Mouse (Mus musculus) erythroid progenitor cell, adult 5-6 weeks (primary cell): ENCODE measurements around the gene Krt34. TPM values are rescaled to one million over a fixed set of nuclear protein-coding genes. Genes with fewer than 3 reads are reported as not detected.

Experiments
- ATAC-seq: replicated peaks from 2 replicates; pipeline ENCODE4 v1.8.0; 2016; ENCODE audit warnings: moderate number of reproducible peaks, mild to moderate bottlenecking, moderate TSS enrichment, inconsistent platforms; ENCODE audit not compliant: poor library complexity, low FRiP score, severe bottlenecking
- total RNA-seq, 2 experiments: library from RNA; stranded (forward) in 1 of 2; stranded (reverse) in 1 of 2; fragments of 150-400 nt in 1 of 2; fragments of 186-747, 209-891 nt in 1 of 2; gene quantifications; 2 replicates each; pipeline versions ENCODE4 v1.2.3 to v1.2.4; 2015 to 2017; ENCODE audit warnings: low replicate concordance in 2 of 2

Gene Krt34
- total RNA-seq (2015; ENCODE audit: low replicate concordance) (not detected in 2 replicates), total RNA-seq (2017; ENCODE audit: low replicate concordance) (not detected in 2 replicates)

GRCm38 (mm10) chr11:100041454-100041853 is at the start of gene Krt34:
Gene Krt34 (minus strand): TSS chr11:100041554.
- ATAC-seq: no peak

DNA sequence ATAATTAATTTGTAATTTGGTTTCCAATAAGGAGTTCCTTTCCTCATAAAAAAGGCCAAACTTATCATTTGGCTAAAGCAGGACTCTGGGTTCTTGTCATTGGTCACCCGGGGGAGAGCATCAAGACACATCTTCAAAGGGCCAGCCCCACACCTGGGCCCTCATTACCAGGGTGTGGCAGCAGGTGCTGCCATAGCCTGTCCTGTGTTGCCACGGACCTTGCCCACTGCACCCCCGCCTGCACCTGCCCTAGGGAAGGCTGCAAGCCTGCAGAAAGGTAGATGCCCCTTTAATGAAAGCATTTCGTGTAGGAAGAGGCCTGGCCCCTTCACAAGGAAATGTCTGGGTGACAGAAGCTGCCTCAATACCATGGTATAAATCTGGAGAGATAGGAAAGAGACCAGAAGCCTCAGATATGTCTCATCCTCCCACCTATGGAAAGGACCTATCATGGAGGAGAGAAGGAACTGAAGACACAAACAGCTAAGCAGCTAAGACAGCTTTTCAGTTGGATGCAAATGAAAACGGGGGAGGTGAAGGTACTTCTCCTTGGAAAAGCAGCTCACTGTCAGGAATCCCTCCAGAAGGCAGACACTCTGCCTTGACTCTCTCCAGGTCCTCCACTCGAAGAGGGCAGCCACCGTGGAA is 47.1 kb upstream of the Krt34 start:
- no peak for ATAC-seq

DNA sequence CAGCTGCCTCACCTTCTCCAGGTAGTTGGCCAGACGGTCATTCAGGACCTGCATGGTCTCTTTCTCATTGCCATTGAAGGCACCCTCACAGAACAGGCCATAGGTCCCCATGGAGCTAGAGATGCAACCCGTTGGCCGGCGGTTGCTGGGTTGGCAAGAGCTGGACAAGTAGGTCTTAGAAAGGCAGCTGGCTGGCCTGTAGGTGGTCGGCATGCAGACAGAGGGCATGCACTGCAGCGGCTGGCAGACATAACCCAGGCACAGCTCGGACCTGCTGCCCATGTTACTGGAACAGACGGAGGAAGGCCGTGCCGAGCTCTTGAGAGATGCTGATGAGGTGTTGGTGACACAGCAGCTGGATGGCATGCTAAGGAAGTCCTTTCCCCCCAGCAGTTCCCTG is 46.5 kb upstream of the Krt34 start, which contains the start of gene Krt32:
TSS of gene Krt32 (minus strand) at position 366 of the 400 bp plus-strand sequence.
- ATAC-seq: no peak

DNA sequence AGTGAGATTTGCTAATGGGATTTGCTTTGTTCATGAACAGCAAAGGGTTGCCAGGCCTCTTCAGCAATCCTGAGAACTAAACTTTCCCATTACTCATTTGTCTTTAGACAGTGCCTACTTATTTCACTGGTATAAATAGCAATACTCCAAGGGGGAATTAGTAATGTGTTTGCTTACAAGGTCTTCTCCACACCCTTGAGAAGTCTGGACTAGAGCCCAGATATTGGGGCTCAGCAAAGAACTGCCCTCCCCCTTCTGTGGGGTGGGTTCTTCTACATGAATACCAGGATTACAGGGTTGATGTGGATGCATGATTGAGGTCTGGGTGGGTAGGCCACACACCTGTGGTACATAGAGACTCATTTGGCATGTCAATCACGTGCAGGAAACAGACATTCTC is 32.5 kb upstream of the Krt34 start:
- ATAC-seq: no peak

- no peak for ATAC-seq
These were observed 26.1 kb upstream of the Krt34 start for GRCm38 (mm10) chr11:100067293-100068036.

GRCm38 (mm10) chr11:100066236-100067010 is 25.1 kb upstream of the Krt34 start:
- ATAC-seq: no peak

GRCm38 (mm10) chr11:100058875-100059274 is 17.5 kb upstream of the Krt34 start:
- ATAC-seq: no peak

DNA sequence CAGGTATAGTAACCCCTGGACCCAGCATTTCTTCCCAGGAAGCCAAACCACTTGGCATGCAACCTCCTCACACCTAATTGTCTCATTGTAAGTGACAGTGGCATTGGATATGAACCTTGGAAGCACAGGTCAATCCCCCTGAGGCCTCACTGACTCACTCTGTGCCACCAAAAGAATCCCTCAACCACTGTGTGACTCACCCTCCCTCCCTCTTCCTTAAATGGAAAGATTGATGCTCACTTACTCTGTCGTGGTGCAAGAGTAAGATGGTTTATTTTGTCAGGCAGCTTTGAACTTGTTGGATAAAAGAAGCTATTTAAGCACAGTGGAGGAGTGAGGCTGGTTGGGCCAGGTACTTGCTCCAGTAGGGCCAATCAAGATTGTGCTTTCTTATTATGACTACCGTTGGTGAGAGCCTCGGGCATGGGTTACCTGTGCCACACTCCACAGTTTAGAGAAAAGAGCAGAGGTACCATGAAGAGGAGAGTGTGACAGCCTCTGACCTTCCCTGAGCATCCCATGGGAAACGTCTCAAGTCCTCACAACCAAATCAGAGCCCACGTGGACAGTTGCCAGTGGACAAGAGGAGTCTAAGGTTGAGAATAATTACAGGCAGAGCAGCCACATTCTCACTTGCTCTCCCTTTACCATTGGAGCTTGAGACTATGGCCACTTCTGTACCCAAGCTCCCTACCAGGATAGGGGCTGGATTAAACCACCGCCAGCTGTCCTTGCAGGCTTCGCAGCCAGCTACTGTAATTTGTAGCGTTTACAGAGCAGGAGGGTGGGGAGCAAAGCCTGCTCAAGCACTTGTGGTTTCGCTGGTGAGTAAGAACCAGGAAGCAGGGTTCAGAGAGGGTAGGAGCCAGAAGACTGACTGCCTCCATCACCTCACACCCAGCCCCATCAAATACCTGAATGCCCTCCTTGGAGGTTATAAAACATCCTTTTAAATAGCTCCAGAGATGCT is 14.6 kb upstream of the Krt34 start:
- ATAC-seq: no peak

GRCm38 (mm10) chr11:100050451-100050850 is 9.1 kb upstream of the Krt34 start, which contains the start of gene Krt31:
Gene Krt31 (minus strand): TSS chr11:100050551.
- no peak for ATAC-seq

GRCm38 (mm10) chr11:100047193-100047592 is 5.8 kb upstream of the Krt34 start:
- ATAC-seq: no peak

DNA sequence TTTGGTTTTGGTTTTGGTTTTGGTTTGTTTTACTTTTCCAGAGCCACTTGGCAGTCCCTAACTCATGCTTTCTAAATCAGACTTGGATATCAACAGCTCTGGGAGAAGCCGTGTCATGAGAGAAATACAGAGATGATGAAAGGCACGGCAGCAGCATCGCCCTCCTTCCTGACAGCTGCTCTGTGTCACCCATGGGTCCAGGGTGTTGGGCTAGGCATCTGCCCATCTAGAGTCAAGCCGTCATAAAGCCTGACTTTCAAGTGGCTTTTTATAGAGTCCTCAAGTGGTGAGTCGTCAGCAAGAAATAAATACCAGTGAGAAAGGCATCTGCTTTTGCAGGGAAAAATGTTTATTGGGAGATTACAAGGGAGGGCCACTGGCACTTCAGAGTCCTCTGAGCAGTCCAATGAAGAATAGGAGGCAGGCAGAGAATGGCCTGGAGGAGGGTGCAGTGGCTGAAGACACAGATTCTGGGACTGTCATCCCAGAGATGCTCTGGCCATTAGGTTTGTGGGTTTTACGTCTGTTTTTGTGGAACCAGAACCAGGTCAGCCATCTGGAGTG is 5.0 kb upstream of the Krt34 start:
- no peak for ATAC-seq

DNA sequence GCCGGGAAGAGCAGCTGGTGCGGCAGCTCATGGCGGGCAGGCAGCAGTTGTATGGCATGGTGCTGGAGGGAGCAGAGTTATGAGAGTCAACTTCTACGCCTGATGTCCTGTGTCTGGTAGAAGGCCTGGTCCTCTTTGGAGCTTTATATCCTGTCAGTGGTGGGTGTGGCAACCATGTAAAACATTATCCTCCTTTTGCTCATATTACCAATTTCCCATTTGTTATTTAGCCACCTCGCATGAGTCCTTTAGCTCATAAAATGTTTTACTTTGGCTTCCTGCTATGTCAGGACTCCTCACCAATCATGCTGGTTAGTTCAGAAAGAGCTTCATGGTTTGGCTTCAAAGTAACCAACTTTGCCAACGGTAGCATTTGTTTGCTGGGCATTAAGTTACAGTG is 11.6 kb downstream of the Krt34 start, which contains the start of gene Krt33b:
TSS of gene Krt33b (minus strand) at position 101 of the 400 bp plus-strand sequence.
- no peak for ATAC-seq

GRCm38 (mm10) chr11:100021438-100021837 is 19.9 kb downstream of the Krt34 start:
- no peak for ATAC-seq

DNA sequence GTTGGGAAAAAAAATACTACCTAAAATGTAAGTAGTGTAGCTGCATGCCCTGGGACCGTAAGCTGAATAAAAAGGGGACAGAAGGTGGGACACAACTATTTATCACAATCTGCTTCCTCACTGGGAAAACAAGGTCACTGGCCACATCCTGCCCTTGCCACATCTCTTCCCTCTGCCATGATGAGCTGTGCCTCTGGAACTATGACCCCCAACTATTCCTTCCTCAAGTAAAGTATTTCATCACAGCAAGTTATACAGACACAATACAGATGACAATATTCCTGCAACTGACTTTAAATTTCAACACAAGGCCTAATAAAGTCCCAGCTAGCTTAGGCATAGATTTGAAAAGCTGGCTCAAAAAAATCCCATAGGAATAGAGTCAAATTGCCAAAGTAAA is 21.9 kb downstream of the Krt34 start:
- ATAC-seq: no peak

- ATAC-seq: no peak
These were observed 25.2 kb downstream of the Krt34 start, which contains the start of gene Krt33a for GRCm38 (mm10) chr11:100016112-100016511. Gene Krt33a (minus strand): TSS chr11:100016212.

GRCm38 (mm10) chr11:100013691-100014171 is 27.6 kb downstream of the Krt34 start:
- no peak for ATAC-seq

- no peak for ATAC-seq
These were observed 30.7 kb downstream of the Krt34 start for GRCm38 (mm10) chr11:100010682-100011081.

- ATAC-seq: no peak
These were observed 33.0 kb downstream of the Krt34 start for GRCm38 (mm10) chr11:100008336-100008735.

GRCm38 (mm10) chr11:100006624-100007023 is 34.7 kb downstream of the Krt34 start:
- no peak for ATAC-seq
